Mouse (Mus musculus) left cerebral cortex, adult 18-20 months (tissue): Measurements from ENCODE around the gene Htr6. TPM values are rescaled to one million over a fixed set of nuclear protein-coding genes. Genes with fewer than 3 reads are reported as not detected.

Experiments
- total RNA-seq, 2 experiments: library from RNA; stranded (reverse); gene quantifications; 2 replicates each; pipeline ENCODE4 v1.2.3; 2021

The Htr6 gene
- total RNA-seq, 2 experiments from 2014 or later = 5.7 to 7.6 TPM

Other genes with a start within 250 kb of the Htr6 start
- 1 to 10 TPM; 3.6 to 3.9 TPM for gene Pla2g5, start 212.1 kb downstream of the Htr6 start, total RNA-seq
- gene Gm13030, start 201.6 kb downstream of the Htr6 start, total RNA-seq = not detected
- gene Pla2g2e, start 197.6 kb downstream of the Htr6 start, total RNA-seq = not detected
- 10 to 100 TPM; 14.8 to 17.1 TPM for gene Otud3, start 161.6 kb downstream of the Htr6 start, total RNA-seq
- not detected for gene Rnf186, start 108.5 kb downstream of the Htr6 start, total RNA-seq
- gene Tmco4, start 102.7 kb downstream of the Htr6 start, total RNA-seq = 1 to 10 TPM; 2.1 to 2.3 TPM
- gene Nbl1, start 17.4 kb upstream of the Htr6 start, total RNA-seq = 10 to 100 TPM; 62.6 to 66.6 TPM
- 100 to 1,000 TPM; 198 to 207 TPM for gene Minos1, start 55.5 kb upstream of the Htr6 start, total RNA-seq
- gene Capzb, start 117.3 kb upstream of the Htr6 start, total RNA-seq = 100 to 1,000 TPM; 302 to 316 TPM
- gene Pqlc2, start 235.1 kb upstream of the Htr6 start, total RNA-seq = 10 to 100 TPM; 15.0 to 15.8 TPM
- gene Akr7a5, start 235.2 kb upstream of the Htr6 start, total RNA-seq = 10 to 100 TPM; 26.8 to 27.0 TPM